Mouse (Mus musculus): ENCODE results near the gene Mycbpap.
A peak's percentile ranks its signal among the peaks of the same experiment; 100 is the strongest.

Gene Mycbpap

DNA sequence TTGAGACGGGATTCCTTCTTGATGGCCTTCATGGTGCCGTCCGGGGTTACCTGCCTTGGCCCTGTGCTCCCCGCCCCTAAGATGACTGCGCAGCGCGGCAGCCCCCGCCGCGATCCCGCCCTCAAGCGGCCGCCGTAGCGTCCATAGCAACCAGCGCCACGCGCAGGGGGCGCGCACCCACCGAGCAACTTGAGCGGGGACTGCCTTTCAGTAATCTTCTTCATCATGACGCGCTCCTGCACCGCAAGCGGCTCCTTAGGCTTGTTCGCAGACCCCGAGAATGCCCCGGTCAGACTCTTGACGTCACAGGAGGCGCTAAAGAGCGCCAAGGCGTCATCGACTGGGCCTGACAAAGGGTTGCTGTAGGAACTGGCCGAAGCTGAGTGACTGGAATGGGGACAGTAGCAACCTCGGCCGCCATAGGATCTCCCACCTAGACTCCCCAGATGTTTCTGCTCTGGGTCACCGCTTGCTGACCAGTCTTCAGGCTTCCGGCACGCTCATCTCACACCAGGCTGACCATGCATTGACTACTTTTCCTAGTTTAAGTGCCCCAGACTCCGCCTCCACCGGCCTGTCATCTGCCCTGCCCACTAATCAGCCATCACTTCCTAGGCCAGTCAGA, at the start of gene Mycbpap:
Gene Mycbpap (minus strand): TSS at position 524 of the 625 bp plus-strand sequence.
- DNase-seq (ENCODE audit: low read depth, low spot score): peak; percentile 69

DNA sequence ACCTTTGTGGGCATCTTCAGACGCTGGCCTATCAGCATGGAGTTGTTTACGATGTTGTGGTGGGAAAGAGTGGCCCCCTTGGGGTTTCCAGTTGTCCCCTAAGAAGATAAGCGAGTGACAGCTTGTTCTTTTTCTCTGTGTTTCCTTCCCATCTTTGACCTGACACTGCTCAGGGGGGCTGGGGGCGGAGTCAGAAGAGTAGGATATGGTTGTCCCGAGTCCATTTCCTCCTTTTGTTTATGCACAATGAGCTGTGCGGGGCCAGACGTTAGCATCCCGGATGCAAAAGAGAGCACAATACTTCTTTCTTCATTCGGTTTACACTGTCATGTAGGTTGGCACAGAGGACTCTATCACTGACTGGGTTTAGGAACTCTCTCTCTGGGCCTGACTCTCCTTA, 49.1 kb upstream of the Mycbpap start:
- peak; percentile 61 for DNase-seq (ENCODE audit: low read depth, low spot score)

DNA sequence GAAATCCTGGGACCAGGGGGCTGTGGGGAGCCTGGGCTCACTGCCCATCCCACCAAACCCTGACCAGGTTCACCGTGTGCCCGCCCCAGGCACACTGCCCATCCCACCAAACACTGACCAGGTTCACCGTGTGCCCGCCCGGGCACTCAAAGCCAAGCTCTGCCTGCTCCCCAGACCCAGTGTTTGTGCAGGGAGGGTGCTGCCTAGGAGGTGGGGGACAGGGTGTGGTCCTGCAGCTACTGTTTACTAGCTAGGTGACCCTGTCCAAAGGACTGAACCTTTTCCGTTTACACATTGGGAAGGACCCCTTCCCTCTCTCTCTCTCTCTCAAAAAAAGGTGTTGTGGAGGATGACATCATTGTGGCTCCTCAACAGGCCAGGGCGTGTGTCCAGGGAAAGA, 45.8 kb upstream of the Mycbpap start:
- DNase-seq (ENCODE audit: low read depth, low spot score): no peak

DNA sequence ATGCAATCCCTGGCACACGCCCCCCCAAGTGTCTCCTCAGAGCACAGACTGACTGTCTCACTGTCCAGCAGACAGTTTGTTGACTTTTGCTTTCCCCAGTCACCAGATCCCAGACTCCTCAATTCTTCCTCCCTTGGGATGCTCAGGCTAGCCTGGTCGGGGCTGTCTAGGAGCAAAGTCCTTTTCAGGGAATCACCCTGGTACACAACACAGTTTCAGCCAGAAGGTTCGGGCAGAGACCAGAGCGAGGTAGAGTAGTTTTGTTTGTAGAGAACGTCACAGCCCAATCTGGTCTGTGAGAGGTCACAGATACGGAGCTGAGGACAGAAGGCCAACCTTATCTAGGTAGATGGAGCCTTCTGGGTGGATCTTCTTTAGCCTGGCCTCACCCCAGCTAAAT, 45.0 kb upstream of the Mycbpap start:
- no peak for DNase-seq (ENCODE audit: low read depth, low spot score)

DNA sequence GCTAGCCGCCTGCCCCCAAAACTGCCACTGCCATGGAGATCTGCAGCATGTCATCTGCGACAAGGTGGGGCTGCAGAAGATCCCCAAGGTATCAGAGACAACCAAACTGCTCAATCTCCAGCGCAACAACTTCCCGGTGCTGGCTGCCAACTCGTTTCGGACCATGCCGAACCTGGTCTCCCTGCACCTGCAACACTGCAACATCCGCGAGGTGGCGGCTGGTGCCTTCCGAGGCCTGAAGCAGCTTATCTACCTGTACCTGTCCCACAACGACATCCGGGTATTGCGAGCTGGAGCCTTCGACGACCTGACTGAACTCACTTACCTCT, 43.6 kb upstream of the Mycbpap start:
- DNase-seq (ENCODE audit: low read depth, low spot score): peak; percentile 60

DNA sequence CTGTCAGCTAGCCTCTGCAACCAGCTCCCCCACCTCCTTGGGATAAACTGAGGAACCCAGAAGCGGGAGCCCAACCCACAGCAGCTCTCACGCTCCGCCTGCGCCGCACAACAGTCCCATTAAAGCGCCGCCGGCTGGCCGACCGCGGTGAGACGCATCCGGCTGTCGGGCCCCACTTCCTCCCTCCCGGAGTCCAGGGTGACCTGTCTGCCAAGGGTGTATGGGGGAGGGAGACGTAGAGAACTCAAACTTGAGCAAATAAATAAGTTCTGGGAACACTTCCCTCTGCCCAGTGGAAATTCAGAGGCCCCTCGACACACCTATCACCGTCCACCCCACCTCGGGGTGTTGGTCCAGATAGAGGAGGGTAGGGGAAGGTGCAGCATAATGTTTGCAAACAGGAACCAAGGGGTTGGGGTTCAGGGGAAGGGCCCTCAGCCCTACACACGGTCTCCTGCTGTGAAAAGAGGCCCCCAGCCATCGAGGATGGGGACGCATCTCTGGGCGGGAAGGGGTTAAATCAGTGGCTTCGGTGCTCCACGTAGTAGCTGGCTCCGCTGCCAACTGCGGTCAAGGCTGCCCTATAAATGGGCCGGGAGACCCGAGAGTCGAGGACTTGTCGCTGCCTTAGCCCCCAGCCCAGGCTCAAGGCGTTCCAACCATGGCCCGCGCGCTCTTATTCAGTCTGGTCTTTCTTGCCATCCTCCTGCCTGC, 43.1 kb upstream of the Mycbpap start, which contains the start of gene Chad:
Gene Chad (plus strand): TSS at position 611 of the 714 bp plus-strand sequence.
- peak; percentile 63 for DNase-seq (ENCODE audit: low read depth, low spot score)

DNA sequence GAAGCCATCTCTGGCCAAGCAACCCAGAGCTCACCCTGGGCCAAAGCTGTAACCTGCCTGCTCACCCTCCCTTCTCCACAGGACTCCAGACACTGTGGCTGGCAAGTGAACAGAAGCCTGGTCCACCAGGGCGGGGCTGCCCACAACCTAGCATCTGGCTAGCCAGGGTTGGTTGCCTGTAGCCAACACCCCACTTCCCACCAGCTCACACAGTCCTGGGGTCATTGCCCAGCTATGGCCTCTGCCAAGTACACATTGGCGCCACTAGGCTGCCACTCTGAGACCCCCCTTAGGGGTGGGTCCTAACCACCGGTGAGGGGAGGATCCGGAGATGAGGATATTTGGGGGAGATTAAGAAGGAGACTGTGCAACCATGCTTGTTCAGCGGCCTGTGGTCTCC, 42.3 kb upstream of the Mycbpap start:
- DNase-seq (ENCODE audit: low read depth, low spot score): no peak

DNA sequence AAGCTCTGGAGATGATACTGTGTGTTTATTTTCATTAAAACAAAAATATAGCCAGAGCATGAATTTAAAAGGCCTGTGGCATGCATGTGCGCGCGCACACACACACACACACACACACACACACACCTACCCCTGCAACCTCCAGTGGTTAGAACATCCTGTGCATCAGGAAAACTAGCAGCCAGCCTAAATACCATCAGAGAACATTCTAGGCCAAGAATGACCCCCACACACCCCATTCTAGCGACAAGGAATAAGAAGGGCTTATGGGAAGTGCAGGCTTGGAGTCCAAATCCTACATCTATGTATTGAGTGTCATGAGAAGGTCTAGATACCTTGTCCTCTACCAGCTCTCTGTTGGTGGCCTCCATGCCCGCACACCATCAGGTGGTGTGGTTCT, 41.8 kb upstream of the Mycbpap start:
- DNase-seq (ENCODE audit: low read depth, low spot score): no peak

DNA sequence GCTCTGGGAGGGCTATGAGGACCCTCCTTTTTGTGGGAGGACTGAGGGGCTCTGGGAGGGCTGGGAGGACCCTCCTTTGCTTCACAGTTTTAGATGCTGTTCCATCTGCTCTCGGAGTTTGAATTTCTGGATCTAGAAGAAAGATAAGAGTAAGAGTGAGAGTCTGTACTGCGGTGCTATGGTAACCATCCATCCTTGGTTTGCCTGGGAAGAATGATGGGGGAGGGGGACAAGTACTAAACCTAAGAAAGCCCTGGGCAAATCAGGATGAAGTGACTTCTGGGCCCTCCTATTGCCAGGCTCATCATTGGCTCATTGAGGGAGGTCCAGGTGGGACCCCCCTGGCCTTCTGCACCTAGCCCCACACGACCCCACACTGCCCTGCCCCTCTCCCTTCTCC, 36.7 kb upstream of the Mycbpap start:
- DNase-seq (ENCODE audit: low read depth, low spot score): no peak

DNA sequence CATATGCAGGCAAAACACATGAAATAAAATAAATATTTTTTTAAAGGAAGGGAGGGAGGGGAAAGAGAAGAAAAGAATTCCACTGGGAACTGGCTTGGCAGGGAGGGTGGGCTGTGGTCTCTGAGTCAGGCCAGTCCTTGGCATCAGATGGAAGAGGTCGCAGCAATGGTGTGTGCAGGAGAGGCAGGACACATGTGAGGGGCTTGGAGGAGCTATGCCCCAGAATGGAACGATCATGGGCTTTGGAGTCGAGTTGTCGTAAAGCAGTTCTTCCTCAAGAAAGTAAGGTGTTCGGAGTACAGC, 28.9 kb upstream of the Mycbpap start:
- DNase-seq (ENCODE audit: low read depth, low spot score): no peak

DNA sequence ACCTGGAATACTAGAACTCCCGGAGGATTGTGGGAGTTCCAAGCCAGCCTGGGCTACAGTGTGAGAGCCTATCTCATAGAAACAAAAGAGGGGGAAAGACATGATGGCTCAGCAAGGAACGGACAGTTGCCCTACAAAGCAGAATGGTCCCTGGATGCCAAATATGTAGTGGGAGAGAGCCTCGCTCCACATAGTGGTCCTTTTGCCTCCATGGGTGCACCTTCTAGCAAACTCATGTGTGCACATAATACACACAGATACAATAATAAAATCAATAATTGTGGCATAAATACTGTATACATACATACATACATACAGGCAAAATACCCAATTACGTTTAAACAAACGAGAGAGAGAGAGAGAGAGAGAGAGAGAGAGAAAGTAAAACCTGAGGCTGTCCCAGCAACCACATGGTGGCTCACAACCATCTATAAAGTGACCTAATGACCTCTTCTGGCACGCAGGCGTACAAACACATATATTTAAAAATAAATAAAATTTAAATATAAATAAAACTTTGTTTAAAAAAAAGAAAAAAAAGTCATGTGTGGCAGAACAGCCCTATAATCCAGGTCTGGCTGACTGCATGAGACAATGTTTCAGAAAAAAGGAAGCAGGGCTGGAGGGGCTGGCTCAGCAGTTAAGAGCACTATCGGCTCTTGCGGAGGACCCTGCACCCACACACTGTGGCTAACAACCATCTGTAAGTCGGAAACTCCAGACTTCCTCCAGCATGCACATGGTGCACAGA, 28.3 kb upstream of the Mycbpap start:
- no peak for DNase-seq (ENCODE audit: low read depth, low spot score)

DNA sequence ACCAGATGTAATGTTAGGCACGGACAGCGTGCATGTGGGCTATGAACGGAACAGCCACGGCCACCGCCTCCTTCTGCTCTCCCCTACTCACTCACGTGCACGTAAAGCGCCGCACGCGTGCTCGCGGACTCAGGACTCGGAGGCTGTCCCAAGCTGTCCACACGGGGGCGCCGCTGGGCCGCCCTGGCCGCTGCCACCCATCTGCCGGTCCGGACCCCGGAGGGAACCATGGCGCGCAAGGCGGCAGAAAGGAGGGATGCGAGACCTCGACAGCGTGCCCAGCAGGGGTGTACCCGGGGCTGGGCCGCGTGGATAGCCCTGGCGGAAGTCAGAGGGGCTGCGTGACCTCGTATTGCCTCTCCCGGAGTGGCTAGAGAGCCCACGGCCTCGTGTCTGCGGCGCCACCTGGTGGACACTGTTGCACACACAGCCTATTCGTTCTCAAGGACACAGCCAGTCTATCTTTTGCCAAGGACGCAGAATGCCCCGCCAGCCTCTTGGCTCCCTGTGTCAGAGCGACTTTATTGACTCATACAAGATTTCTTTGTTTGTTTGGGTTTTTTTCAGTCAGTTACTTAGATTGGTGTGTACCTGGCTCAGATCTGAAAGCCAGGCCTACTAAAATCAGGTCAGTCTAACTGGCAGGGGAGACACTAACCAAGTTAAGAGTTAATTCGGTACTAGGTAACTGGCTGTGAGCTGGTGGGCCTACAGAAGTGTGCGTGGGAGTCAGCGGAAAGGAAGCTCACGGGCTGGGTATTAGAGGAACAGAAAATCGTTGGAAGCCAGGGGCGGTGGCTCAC, 27.5 kb upstream of the Mycbpap start, which contains the start of gene Rsad1:
Gene Rsad1 (minus strand): TSS at position 368 of the 803 bp plus-strand sequence.
- DNase-seq (ENCODE audit: low read depth, low spot score): peak; percentile 90

DNA sequence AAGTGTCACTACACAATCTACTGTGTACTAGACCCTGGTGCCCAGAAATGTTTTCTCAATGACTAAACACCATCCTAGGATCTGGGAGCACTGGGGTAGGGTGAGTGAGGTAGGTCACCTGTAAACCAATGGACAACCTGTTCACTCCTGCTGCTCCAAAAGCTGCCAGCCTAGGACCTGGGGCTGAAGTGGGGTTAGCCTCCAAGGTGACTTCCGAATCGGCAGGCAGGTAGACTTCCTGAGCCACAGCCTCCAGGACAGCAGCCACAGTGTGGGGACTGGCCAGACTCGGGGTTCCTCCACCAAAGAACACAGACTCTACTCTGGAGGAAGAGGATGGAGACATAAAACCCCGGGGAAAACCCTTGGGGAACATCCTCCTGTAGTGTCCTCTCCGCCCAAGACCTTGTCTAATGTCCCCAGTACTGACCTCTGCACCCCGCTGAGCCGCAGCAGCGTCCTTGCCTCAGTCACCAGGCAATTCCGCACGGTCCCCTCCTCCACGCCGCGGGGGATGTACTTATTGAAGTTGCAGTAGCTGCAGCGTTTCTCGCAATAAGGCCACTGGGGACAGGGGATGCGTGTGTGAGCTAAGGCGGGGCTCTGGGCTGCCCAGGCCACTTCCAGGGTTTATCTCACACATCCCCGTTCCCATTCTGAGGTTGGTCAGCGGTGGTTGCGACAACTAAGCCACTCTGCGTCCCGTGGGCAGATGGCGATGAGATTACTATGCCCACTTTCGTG, 26.7 kb upstream of the Mycbpap start:
- DNase-seq (ENCODE audit: low read depth, low spot score): no peak

DNA sequence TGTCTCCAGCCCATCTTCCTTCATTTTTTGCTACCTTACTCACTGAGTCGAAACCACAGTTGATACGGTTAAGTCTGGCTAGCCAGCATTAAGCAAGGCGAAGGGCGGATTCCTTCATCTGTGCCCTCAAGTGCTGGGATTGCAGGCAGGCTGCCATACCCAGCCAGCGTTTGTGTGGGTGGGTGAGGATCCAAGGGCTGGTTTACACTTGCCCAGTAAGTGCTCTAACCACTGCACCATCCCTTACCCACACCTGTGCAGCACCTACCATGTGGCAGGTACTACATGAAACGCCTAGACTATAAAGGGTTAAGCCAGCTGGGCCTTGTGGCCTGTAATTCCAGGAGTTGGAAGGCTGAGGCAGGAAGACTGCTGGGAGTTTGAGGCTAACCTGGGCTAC, 25.7 kb upstream of the Mycbpap start:
- no peak for DNase-seq (ENCODE audit: low read depth, low spot score)

DNA sequence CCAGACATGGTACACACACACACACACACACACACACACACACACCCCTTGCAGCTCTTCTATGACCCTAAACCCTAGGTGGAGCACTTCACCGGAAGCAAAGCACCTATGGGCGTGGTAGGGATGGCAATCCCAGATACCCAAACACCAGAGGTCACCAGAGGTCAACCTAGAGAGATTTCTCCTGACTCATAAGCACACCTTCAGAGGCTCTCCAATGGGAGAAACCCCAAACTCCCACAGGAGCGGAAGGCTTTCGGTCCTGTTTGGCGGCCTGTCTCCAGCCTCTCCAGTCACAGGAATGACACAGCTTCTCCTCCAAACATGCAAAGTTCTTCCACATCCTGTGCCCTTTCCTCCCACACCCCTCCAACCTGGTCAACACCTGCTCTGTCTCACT, 24.8 kb upstream of the Mycbpap start:
- DNase-seq (ENCODE audit: low read depth, low spot score): peak; percentile 41

DNA sequence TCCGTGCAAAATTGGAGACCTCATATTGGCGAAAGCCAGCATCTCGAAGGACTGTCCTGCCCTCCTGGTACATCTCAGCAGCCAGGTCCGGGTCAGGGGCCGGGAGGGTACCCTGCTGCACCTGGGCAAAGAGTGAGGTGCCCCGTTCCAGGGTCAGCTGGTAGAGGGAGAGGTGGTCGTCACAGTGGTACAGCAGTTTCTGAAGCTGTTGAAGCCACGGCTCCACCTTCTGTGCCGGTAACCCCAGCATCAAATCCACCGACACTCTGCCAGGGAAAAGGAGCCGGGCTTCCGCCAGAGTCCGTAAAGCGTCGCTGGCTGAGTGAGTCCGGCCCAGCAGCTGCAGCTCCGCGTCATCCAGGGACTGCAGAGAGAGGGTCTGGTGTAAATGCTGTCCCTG, 22.9 kb upstream of the Mycbpap start:
- DNase-seq (ENCODE audit: low read depth, low spot score): no peak

DNA sequence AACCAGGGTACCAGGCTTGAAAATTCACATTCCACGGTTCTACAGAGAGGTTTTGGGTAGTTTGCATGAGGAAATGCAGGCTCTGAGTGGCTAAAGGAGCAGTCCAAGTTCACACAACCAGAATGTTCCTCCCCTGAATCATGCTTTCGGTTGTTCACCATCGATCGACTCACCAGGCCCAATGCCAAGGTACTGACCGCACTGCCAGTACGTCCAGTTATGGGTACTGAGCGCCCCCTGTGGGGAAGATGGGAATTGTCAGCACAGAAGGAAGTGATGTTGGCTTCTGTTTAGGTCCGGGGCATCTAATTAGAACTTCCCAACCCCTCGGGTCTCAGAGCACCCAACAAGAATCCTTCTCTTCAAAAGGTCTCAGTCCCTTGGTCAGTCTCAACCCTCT, 22.4 kb upstream of the Mycbpap start:
- peak; percentile 66 for DNase-seq (ENCODE audit: low read depth, low spot score)

DNA sequence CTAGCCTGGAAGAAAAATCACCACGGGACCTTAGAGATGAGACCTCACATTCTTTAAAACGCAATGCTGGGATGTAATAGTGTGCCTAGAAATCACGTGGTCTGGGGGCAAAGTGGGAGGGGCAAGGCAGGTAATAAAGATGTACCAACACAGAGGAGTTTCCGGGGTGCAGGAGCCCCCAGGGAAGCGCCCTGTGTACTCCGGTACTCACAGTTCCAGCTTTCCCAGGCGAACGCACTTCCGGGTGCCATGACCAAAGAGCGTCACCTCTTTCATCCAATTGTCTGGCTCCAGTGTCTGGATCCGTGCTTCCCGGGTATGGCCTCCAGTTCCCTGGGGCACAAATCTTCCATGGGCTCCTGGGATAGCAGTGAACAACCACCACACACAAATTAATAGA, 21.8 kb upstream of the Mycbpap start:
- DNase-seq (ENCODE audit: low read depth, low spot score): no peak

DNA sequence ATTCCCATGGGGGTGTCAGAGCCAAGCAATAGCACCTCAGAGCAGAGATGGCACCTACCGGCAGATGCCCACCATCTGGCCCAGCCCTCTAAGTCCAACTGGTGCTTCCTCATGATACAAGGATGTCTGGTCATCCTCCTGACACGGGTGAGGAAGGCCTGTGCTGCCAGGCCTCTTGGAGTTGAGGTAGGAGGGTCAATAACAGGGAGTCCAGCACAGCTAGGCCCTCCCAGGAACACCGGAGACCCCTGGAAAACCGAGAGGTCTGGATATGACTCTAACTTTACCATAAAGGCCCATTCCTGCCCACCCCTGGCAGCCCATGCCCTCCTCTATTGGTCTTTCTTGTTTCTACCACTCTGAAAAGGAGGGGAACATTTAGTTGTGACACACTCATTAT, 20.9 kb upstream of the Mycbpap start:
- no peak for DNase-seq (ENCODE audit: low read depth, low spot score)

DNA sequence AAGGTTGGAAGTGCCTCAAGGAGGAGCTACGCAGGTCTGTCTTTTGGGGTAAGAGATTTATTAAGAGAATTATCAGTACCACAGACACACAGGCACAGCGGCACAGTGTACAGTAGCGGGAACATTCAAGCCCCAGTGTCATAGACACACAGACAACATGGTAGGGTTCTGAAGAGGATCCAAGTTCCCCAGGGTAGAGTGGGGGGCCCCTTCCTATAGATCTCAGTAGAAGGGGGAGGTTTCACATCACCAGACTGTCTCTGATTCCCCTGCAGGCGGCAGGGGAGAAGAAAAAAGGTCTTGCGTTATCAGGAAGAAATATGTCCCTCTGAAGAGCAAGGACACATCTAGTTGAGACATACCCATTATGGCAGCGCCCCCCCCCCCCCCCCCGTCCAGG, 18.2 kb upstream of the Mycbpap start:
- no peak for DNase-seq (ENCODE audit: low read depth, low spot score)

DNA sequence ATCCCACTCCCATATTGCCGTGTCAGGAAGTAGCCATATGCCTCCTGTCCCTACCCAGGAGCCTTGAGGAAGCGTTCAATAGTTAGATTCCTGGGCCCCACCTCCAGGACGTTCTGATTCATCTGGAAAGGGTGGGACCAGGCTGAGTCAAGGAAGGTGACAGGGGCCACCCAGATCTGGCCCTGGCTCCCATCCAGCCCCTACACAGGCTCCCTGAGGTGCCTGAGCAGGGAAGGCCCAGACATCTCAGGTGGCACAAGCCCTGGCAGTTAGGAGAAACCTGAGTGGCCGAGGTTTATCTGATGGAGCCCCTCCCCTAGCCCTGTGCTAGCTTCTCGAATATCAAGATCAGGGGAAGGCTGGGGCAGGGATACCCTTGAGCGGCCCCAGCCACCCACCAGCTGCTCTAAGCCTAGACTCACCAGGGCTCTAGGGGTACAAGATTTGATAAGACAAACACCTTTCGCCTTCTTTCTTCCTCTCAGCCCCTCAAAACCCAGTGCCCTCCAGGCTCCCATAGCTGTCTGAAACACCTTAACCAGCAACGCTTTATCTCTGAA, 17.3 kb upstream of the Mycbpap start:
- no peak for DNase-seq (ENCODE audit: low read depth, low spot score)

Data from R1 (cell line).